Mouse (Mus musculus) intestine, postnatal 0 days (tissue): Measurements from ENCODE around the gene Ube2e2. TPM values are rescaled to one million over a fixed set of nuclear protein-coding genes. Genes with fewer than 3 reads are reported as not detected.

Source experiments
- ATAC-seq: fragments of 200-750 bp; cut with Nextera tagmentation; 2 replicates; pipeline ENCODE4 v1.8.0; 2017; ENCODE audit warnings: mild to moderate bottlenecking, moderate TSS enrichment, moderate library complexity
- H3K27ac ChIP-seq: fragments of 300-500 bp; sonication (generic); 2 replicates; pipeline ENCODE4 v1.5.1; 2014; ENCODE audit warnings: mild to moderate bottlenecking, low read depth, low read length, moderate library complexity
- H3K27me3 ChIP-seq: fragments of 300-500 bp; sonication (generic); replicated peaks from 2 replicates; pipeline ENCODE4 v1.6.1; 2014; ENCODE audit warnings: low read length, mixed read lengths; ENCODE audit not compliant: control insufficient read depth, insufficient read depth
- H3K36me3 ChIP-seq: fragments of 300-500 bp; sonication (generic); 2 replicates; pipeline ENCODE4 v1.6.1; 2014; ENCODE audit warnings: mild to moderate bottlenecking, moderate library complexity; ENCODE audit not compliant: control insufficient read depth, insufficient read depth
- H3K4me1 ChIP-seq: fragments of 300-500 bp; sonication (generic); replicated peaks from 2 replicates; pipeline ENCODE4 v1.6.1; 2014; ENCODE audit warnings: antibody characterized with exemption, low read length, mixed read lengths; ENCODE audit not compliant: control insufficient read depth, insufficient read depth
- H3K4me2 ChIP-seq: fragments of 300-500 bp; sonication (generic); replicated peaks from 2 replicates; pipeline ENCODE4 v1.6.1; 2014; ENCODE audit warnings: low read depth, mild to moderate bottlenecking, moderate library complexity
- H3K4me3 ChIP-seq: fragments of 300-500 bp; sonication (generic); 2 replicates; pipeline ENCODE4 v1.5.1; 2014; ENCODE audit warnings: low read depth, low read length
- H3K9ac ChIP-seq: fragments of 300-500 bp; sonication (generic); 2 replicates; pipeline ENCODE4 v1.6.1; 2014; ENCODE audit warnings: mild to moderate bottlenecking, low read depth, low read length
- H3K9me3 ChIP-seq: fragments of 300-500 bp; sonication (generic); 2 replicates; pipeline ENCODE4 v1.6.1; 2016; ENCODE audit warnings: mixed run types; ENCODE audit not compliant: control insufficient read depth
- CTCF ChIP-seq: sonication (generic); IDR thresholded peaks from 2 replicates; pipeline ENCODE4 v1.5.1; 2016; ENCODE audit warnings: low read depth, mild to moderate bottlenecking, control low read depth, antibody characterized with exemption, moderate library complexity
- whole genome bisulfite sequencing: fragments of 180-500 bp; shearing (Covaris S2); extraction: QIAGEN DNeasy Blood & Tissue Kit; methylation state at CpG from one replicate; pipeline ENCODE4 v1.1.7; 2014; 5-methylcytosine and 5-hydroxymethylcytosine counted together
- polyA plus RNA-seq: library from polyadenylated mRNA; unstranded; fragments of >200 nt; fragmentation: Nextera tagmentation; extraction: Ambion mirVana; gene quantifications from 2 replicates; pipeline ENCODE4 v1.2.1, GENCODE M21; 2015

Ube2e2 gene
- polyA plus RNA-seq, 1 experiment from 2014 or later = 52.3 TPM

DNA sequence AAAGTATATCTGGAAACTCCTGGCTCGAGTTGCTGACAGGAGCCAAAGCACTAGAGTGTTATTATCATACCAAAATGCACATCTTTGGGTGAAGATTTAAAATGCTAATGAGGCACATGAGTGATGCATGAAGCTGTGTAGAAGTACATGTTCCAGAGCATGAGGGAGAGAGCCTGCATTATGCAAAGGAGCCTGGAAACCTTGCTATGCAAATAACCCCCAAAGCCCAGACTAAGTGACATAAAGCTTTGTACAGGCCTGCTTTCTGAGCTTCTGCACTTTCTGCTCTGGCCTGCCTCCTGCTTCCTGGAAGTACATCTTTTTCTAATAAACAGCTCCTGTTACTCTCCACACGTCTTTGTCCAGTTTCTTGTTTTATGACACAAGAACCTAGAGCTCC is 363.2 kb downstream of the Ube2e2 start:
- Histone ChIP-seq H3K9ac (no peak overlapping the region), H3K36me3 (no peaks in the 10 kb centered on the region), H3K9me3 (no peaks in the 10 kb centered on the region), H3K4me3 (no peak overlapping the region), H3K27ac (no peak overlapping the region), H3K27me3 (no peaks in the 10 kb centered on the region), H3K4me2 (no peak overlapping the region), H3K4me1 (no peaks in the 10 kb centered on the region)
- TF ChIP-seq CTCF = no peak
- 64% methylated on average over 2 of the region's 2 CpGs for WGBS
- no peak for ATAC-seq

DNA sequence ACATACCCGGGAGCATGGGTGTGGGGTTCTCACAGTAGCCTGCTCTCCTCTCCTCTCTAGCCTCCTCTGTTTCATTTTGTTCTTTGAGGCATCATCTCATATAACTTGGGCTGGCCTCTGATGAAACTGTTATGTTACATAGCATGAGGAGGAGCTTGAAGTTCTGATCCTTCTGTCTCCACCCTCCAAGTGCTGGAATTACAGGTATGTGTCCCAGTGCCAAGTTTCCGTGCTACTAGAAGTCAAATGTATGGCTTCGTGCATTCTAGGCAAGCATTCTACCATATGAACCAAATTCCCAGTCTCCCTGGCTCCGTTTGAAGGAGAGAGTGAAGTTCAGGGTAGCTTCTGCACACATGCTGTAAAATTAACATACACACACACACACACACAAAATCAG is 363.6 kb downstream of the Ube2e2 start:
- Histone ChIP-seq H3K9ac (no peak overlapping the region), H3K4me1 (no peaks in the 10 kb centered on the region), H3K36me3 (no peaks in the 10 kb centered on the region), H3K4me3 (no peak overlapping the region), H3K9me3 (no peaks in the 10 kb centered on the region), H3K4me2 (no peak overlapping the region), H3K27me3 (no peaks in the 10 kb centered on the region), H3K27ac (no peak overlapping the region)
- no peak for ATAC-seq
- TF ChIP-seq CTCF = no peak
- WGBS = 83% methylated on average over 4 of the region's 4 CpGs
